Mouse (Mus musculus) E14TG2a.4 (cell line): ENCODE results near the gene Mog.

Experiments used
- CTCF ChIP-seq: conservative IDR thresholded peaks from 2 replicates; pipeline ENCODE4 v1.5.1; 2014; ENCODE audit warnings: low read length
- NANOG ChIP-seq: IDR thresholded peaks from 2 replicates; pipeline ENCODE4 v1.6.1; 2014; ENCODE audit warnings: borderline replicate concordance, low read length, mixed read lengths

DNA sequence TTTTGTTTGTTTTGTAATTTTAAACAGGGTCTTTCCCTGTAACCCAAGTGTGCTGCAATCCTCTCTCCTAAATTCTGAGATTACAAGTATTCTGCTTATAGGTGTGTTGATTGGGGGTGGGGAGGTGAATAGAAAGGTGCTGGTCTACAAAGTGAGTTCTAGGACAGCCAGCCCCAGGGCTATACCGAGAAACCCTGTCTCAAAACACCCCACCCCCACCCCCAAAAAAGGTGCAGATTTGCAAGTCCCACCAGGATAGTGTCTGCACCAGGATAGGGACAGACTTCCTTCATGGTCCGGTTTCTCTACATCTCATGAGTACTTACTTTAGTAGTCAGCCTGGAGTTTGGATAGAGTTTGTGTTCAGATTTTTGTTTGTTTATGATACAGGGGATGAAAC lies 24.7 kb downstream of the Mog start:
- TF ChIP-seq CTCF (no peak), NANOG (no peak)
